Mouse (Mus musculus): ENCODE measurements around the gene Sult6b1. TPM values are rescaled to one million over a fixed set of nuclear protein-coding genes. Genes with fewer than 3 reads are reported as not detected.

The Sult6b1 gene
- polyA plus RNA-seq, 1 experiment from 2014 or later, result 0.08 TPM

DNA sequence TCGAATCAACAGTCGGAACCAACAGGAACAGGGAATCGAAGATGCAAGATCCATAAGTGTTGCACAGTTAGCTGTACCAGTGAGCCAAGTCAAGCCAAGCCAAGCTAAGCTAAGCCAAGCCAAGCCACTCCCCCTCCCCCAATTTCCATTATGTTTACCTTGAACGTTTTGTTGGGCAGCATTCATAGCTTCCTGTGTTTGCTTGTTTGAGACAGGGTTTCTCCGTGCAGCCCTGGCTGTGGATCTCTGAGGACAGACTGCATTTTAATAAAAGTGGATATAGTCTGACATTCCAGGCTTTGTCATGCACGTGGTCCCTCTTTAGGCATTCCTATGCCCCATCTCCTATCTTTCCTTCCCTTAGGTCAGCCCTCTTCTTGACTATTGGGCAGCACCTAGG, 9.0 kb upstream of the Sult6b1 start:
- peak overlapping the region; percentile 68 for H3K9ac ChIP-seq (replicated peaks)
- H3K27ac ChIP-seq (replicated peaks), result peak overlapping the region; percentile 82; the same call in 1 of the 2 replicates
- peak overlapping the region; percentile 66 for H3K4me3 ChIP-seq
- H3K27me3 ChIP-seq, result no peaks in the 10 kb centered on the region
- peak overlapping the region; percentile 71 for H3K4me2 ChIP-seq (replicated peaks)
- H3K9me3 ChIP-seq, result no peaks in the 10 kb centered on the region
- peaks cover 17% of the 10 kb centered on the region for H3K4me1 ChIP-seq
- ATAC-seq (ENCODE audit: low FRiP score, low read depth), result peak; percentile 35
- H3K36me3 ChIP-seq, result peaks cover 22% of the 10 kb centered on the region
- 55% methylated on average over 6 of the region's 6 CpGs for WGBS

DNA sequence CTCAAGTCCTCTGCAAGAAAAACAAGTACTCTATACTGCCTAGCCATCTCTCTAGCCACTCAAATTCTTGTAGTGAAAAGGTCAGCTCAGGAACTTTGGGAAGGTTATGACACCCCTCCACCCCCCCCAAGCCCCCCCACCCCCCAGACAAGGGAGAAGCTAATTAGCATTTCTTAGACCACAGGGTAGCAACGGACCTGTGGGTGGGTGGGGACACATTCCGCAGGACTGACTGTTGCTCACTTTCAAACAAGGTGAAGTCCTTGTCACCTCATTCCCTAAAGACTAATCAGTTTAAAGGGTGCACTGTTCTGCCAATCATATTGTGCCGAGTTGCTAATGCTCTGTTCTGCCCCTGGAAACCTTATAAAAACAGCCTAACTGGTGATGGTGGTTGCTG, 7.1 kb upstream of the Sult6b1 start:
- Histone ChIP-seq H3K4me2 (replicated peaks) (no peak overlapping the region), H3K4me1 (peaks cover 17% of the 10 kb centered on the region), H3K4me3 (no peak overlapping the region), H3K9me3 (no peaks in the 10 kb centered on the region), H3K36me3 (peaks cover 9% of the 10 kb centered on the region; the same call in 1 of the 2 replicates), H3K27me3 (no peaks in the 10 kb centered on the region), H3K27ac (replicated peaks) (no peak overlapping the region), H3K9ac (replicated peaks) (no peak overlapping the region)
- 74% methylated on average over 3 of the region's 3 CpGs for WGBS
- no peak for ATAC-seq (ENCODE audit: low FRiP score, low read depth)

DNA sequence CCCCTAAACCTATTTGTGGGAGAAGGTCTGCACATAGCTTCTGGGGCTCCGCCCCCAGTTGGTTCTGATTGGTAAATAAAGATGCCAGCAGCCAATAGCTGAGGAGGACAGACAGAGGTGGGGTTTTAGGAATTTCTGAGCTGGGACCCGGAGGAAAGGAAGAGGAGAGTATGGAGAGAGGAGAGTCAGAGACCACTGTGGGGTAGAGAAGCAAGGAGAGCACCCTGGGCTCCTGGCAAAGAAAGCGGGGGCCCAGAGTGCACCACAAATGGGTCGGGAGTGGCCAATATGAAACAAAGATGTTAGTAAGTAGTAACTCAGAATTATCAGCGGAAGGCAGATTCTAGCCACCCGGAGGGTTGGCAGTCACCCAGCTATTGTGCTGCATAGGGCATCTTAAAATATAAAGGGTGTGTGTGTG, 6.1 kb upstream of the Sult6b1 start:
- Histone ChIP-seq H3K9me3 (no peaks in the 10 kb centered on the region), H3K36me3 (0 out of 2 replicates have a peak, but pooled peaks cover under 1% of the 10 kb centered on the region), H3K27ac (replicated peaks) (no peak overlapping the region), H3K4me2 (replicated peaks) (peak overlapping the region; percentile 51), H3K27me3 (no peaks in the 10 kb centered on the region), H3K9ac (replicated peaks) (0 out of 2 replicates have a peak overlapping the region, but pooled peaks have one; percentile 15), H3K4me1 (peaks cover 15% of the 10 kb centered on the region), H3K4me3 (peak overlapping the region; percentile 37)
- WGBS, result 37% methylated on average over 6 of the region's 6 CpGs
- ATAC-seq (ENCODE audit: low FRiP score, low read depth), result peak; percentile 63

DNA sequence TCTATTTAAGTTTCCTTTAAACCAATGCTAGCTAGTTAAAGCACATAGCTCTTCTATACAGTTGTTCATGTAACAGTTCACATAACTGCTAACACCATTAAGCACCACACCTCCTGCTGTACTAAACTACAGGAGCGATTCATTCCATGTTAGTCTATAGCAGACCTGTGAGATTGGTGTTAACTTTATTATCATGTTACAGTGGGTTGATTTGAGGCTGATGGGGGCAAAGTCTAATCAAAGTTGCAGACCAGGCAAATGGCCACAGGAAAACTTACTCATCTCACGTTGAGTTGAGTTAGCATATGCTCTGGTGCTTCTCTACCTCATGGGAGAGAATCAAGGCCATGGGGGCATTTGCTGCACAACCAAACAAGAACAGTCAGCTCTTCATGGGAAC, 2.6 kb upstream of the Sult6b1 start:
- Histone ChIP-seq H3K27me3 (no peaks in the 10 kb centered on the region), H3K9ac (replicated peaks) (no peak overlapping the region), H3K4me3 (no peak overlapping the region), H3K9me3 (no peaks in the 10 kb centered on the region), H3K4me2 (replicated peaks) (no peak overlapping the region), H3K36me3 (no peaks in the 10 kb centered on the region), H3K27ac (replicated peaks) (no peak overlapping the region), H3K4me1 (no peaks in the 10 kb centered on the region)
- WGBS, result 81% methylated on average over 2 of the region's 2 CpGs
- no peak for ATAC-seq (ENCODE audit: low FRiP score, low read depth)

DNA sequence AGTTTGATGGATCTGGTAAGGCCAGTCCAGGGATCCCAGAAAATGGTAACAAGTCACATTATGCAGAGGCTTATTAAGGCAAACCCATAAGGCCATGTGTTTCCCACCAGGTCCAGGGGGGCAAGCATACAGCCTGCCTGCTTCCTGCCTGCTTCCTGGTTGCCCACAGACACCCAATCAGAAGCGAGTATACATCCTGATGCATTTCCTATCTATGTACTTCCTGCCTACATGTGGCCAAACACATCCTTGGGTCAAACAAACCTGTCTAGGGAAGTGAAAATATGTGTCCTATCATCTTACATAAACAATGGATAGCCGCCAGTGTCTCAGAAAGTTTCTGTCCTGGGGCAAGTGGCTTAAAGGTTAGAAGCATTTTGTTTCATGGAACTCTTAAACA, 3.6 kb downstream of the Sult6b1 start:
- 82% methylated on average over 2 of the region's 2 CpGs for WGBS

DNA sequence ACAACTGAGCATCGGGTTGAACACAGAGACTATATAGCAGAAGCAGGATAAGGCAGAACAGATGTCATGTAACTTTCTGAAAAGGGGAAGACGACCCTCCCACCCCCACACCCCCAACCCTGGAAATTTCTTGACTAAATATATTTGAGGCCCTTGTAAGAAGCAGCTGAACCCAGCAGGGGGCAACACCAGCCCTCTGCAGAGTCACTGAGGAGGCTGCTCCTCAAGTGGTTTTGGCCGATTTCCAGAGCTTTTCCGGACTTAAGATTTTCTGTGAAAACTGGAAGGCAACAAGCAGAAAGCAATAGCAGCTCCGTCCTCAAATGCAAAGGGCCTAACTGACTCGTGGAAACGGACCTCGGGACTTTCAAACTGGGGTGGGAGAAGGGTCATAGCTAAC, 11.4 kb downstream of the Sult6b1 start:
- Histone ChIP-seq H3K4me3 (no peak overlapping the region), H3K9ac (replicated peaks) (no peak overlapping the region), H3K36me3 (no peaks in the 10 kb centered on the region), H3K27ac (replicated peaks) (no peak overlapping the region), H3K9me3 (no peaks in the 10 kb centered on the region), H3K27me3 (no peaks in the 10 kb centered on the region), H3K4me2 (replicated peaks) (no peak overlapping the region), H3K4me1 (no peaks in the 10 kb centered on the region)
- ATAC-seq (ENCODE audit: low FRiP score, low read depth), result no peak
- WGBS, result 45% methylated on average over 8 of the region's 8 CpGs

More for the DNA sequence above, 3.6 kb downstream of the Sult6b1 start:
- Histone ChIP-seq H3K9ac (replicated peaks) (no peak overlapping the region), H3K4me1 (no peaks in the 10 kb centered on the region), H3K4me2 (replicated peaks) (no peak overlapping the region), H3K36me3 (no peaks in the 10 kb centered on the region), H3K4me3 (no peak overlapping the region), H3K27me3 (no peaks in the 10 kb centered on the region), H3K9me3 (no peaks in the 10 kb centered on the region), H3K27ac (replicated peaks) (no peak overlapping the region)
- ATAC-seq (ENCODE audit: low FRiP score, low read depth), result no peak

DNA sequence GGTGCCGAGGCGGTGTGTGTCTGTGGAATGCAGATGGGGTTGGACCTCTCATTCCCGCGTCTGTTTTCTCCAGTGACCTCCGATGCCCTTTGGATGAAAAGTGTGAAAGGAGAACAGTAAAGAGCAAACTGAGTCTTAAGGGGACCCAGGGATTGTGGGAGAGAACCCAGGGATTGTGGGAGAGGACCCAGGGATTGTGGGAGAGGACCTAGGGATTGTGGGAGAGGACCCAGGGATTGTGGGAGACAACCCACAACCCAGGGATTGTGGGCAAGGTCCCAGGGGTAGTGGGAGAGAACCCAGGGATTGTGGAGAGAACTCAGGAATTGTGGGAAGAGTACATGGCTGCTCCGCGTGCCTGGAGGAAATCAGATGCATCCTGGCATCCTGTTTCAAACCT, 11.8 kb downstream of the Sult6b1 start:
- 82% methylated on average over 7 of the region's 7 CpGs for WGBS

DNA sequence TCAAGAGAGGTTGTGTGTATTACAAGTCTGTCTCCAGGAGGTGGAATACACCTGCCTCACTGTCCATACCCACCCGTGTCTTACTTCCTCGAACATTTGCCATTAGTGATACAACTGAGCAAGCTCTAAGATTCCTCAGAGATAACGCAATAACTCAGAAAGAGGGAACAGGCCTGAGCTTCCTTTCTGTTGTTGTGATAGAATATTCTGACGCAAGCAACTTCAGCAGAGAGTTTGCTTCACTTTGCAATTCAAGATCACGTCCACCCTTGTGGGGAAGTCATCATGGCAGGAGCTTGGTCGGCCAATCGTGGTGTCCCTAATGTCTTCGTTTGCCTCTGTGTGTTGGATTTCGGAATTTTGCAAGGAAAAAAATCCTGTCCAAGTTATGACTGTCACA, 15.8 kb downstream of the Sult6b1 start:
- H3K27ac ChIP-seq (replicated peaks), result no peak overlapping the region
- H3K27me3 ChIP-seq, result no peaks in the 10 kb centered on the region
- no peaks in the 10 kb centered on the region for H3K4me1 ChIP-seq
- no peak overlapping the region for H3K9ac ChIP-seq (replicated peaks)
- no peak overlapping the region for H3K4me3 ChIP-seq
- no peaks in the 10 kb centered on the region for H3K9me3 ChIP-seq
- WGBS, result 88% methylated on average over 9 of the region's 9 CpGs
- H3K36me3 ChIP-seq, result no peaks in the 10 kb centered on the region
- no peak for ATAC-seq (ENCODE audit: low FRiP score, low read depth)
- no peak overlapping the region for H3K4me2 ChIP-seq (replicated peaks)

More for the DNA sequence above, 11.8 kb downstream of the Sult6b1 start:
- ATAC-seq (ENCODE audit: low FRiP score, low read depth), result no peak
- Histone ChIP-seq H3K4me3 (no peak overlapping the region), H3K27ac (replicated peaks) (no peak overlapping the region), H3K4me2 (replicated peaks) (no peak overlapping the region), H3K27me3 (no peaks in the 10 kb centered on the region), H3K36me3 (no peaks in the 10 kb centered on the region), H3K4me1 (no peaks in the 10 kb centered on the region), H3K9ac (replicated peaks) (no peak overlapping the region), H3K9me3 (no peaks in the 10 kb centered on the region)

DNA sequence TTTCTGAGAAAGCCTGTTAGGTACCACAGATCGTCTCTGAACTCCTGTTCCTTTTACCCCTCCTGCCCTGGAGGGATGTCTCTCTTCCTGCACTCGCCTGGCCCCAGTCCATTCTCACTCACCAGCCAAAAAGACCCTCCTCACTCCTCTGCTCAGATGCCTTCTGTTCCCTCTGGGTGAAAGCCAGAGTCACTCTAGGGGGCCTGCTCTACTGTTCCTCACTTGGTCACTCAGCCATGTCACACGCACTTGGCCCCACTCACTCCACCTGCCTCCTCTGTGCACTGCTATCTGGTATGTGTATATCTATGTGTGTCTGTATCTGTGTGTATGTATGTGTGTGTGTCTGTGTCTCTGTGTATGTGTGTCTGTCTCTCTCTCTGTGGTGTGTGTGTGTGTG, 17.6 kb downstream of the Sult6b1 start:
- no peaks in the 10 kb centered on the region for H3K27me3 ChIP-seq
- no peak for ATAC-seq (ENCODE audit: low FRiP score, low read depth)

DNA sequence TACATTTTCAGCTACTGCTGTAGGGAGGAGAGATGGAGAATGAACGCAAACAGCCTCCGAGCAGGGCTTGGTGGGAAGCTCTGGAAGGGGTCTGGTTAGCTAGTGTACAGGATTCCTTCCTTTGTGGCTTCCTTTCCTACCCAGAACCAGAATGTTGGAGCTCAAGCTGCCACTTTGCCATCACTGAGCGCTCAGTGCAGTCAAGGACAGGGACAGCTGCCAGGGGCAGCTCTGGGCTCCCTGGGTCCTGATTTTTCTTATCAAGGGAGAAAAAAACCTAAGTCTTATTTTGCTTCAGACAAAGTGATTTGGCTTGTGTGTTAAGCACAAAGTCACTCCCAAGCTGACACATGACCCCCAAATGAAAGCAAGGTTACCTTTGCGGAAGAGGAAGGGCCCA, 18.2 kb downstream of the Sult6b1 start:
- Histone ChIP-seq H3K9ac (replicated peaks) (no peak overlapping the region), H3K36me3 (no peaks in the 10 kb centered on the region), H3K4me3 (no peak overlapping the region), H3K9me3 (peaks cover 4% of the 10 kb centered on the region; the same call in 1 of the 2 replicates), H3K27me3 (no peaks in the 10 kb centered on the region), H3K4me2 (replicated peaks) (no peak overlapping the region), H3K27ac (replicated peaks) (no peak overlapping the region), H3K4me1 (no peaks in the 10 kb centered on the region)
- ATAC-seq (ENCODE audit: low FRiP score, low read depth), result no peak
- WGBS, result 85% methylated on average over 4 of the region's 4 CpGs

More for the DNA sequence above, 17.6 kb downstream of the Sult6b1 start:
- no peaks in the 10 kb centered on the region for H3K36me3 ChIP-seq
- H3K9ac ChIP-seq (replicated peaks), result no peak overlapping the region
- no peak overlapping the region for H3K27ac ChIP-seq (replicated peaks)
- H3K4me3 ChIP-seq, result no peak overlapping the region
- no peaks in the 10 kb centered on the region for H3K4me1 ChIP-seq
- H3K4me2 ChIP-seq (replicated peaks), result no peak overlapping the region
- WGBS, result 51% methylated on average over 3 of the region's 3 CpGs
- H3K9me3 ChIP-seq, result peaks cover 4% of the 10 kb centered on the region; the same call in 1 of the 2 replicates

DNA sequence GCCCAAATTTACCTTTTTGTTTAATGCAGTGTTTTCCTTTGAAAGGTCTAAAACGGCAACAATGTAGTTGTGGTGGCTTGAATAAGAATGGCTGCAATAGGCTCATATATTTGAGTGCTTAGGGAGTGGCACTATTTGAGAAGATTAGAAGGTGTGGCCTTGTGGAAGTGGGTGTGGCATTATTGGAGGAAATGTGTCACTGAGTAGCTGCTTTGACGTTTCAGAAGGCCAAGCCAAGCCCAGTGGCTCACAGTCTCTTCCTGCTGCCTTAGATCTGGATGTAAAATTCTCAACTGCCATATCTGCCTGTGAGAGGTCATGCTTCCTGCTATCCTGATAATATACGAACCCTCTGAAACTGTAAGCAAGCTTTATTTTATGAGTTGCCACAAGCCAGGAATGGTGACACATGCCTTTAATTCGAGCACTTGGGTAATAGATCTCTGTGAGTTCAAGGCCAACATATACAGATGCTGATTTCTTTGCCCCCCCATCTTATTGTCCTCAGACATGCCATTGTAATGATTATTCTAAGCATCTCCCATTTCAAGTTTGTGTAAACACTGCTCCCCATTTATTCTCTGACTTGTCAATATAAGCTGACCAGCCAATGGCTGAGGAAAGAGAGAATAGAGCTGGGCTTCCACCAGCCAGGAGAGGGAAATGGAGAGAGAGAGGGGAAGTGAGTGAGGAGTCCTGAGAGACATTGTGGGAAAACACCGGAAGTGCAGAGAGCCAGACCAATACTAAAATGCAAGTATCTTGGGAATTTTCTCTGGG, 21.3 kb downstream of the Sult6b1 start:
- 81% methylated on average over 5 of the region's 5 CpGs for WGBS
- H3K9me3 ChIP-seq, result peaks cover 4% of the 10 kb centered on the region; the same call in 1 of the 2 replicates
- no peak overlapping the region for H3K4me3 ChIP-seq
- no peaks in the 10 kb centered on the region for H3K36me3 ChIP-seq
- no peak overlapping the region for H3K27ac ChIP-seq (replicated peaks)
- no peak for ATAC-seq (ENCODE audit: low FRiP score, low read depth)
- no peaks in the 10 kb centered on the region for H3K27me3 ChIP-seq
- H3K4me1 ChIP-seq, result peaks cover 16% of the 10 kb centered on the region
- H3K4me2 ChIP-seq (replicated peaks), result no peak overlapping the region
- no peak overlapping the region for H3K9ac ChIP-seq (replicated peaks)

DNA sequence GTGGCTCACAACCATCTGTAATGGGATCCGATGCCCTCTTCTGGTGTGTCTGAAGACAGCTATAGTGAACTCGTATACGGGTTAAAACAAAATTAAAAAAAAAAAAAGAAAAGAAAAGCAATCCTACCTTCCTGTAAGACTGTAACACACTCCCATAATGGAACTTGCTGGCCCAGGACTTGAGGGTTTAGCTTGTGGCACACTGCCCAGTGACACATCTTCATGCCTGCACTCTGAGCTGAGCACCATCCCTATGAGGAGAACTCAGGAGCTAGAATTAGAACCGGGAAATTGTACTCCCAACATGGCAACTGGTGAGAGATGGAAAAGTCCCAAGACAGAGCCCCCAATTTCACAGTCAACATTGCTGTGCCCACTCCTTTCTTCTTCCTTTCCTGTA, 23.5 kb downstream of the Sult6b1 start:
- no peak overlapping the region for H3K4me3 ChIP-seq
- H3K27ac ChIP-seq (replicated peaks), result no peak overlapping the region
- ATAC-seq (ENCODE audit: low FRiP score, low read depth), result no peak
- H3K27me3 ChIP-seq, result no peaks in the 10 kb centered on the region
- H3K9me3 ChIP-seq, result peaks cover 4% of the 10 kb centered on the region; the same call in 1 of the 2 replicates
- H3K4me1 ChIP-seq, result peaks cover 16% of the 10 kb centered on the region
- H3K36me3 ChIP-seq, result no peaks in the 10 kb centered on the region
- H3K9ac ChIP-seq (replicated peaks), result no peak overlapping the region
- WGBS, result 87% methylated on average over 4 of the region's 4 CpGs
- no peak overlapping the region for H3K4me2 ChIP-seq (replicated peaks)

All from midbrain, embryonic 12.5 days (tissue).